Mouse (Mus musculus): ENCODE results near the gene Prss56.

Prss56 gene

DNA sequence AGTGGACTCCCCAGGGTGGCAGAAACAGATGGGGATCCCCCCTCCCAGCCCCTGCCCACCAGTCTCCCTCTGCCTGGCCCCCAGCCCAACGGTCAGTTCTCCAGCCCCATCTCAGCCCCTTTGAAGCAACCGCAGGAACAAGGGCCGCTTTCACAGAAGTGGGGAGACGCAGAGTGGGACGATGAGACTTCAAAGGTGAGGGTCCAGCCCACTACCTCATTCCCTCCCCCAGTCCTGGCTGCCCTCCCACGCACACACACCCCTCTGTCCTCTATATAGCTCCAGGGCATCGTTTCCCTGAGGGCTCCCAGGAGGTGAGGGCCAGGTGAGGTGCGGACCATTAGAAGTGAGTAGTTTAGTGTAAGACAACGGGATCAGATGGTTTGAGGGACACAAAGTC, at the start of gene Prss56:
Gene Prss56, plus strand, starts transcription at position 301 of the 400 bp plus-strand sequence.
- no peak for DNase-seq

DNA sequence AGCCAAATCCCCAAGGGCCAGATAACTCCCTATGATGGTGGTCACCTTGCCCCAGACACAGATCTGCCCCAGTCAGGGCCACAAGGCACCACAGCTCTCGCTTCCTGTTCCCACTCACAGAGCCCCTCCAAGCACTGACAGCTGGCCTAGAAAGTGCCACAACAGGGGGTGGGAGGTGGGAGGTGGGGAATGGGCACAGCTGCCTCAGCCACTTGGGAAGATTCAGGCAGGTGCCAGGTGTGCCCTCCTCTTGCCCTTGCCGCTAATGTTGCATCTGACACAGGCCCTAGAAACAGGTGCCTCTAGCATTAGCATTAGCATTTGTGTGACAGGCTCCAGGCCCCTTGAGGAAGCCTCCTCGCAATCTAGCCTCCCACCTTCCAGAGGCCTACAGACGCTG, 41.6 kb upstream of the Prss56 start:
- DNase-seq, result no peak

DNA sequence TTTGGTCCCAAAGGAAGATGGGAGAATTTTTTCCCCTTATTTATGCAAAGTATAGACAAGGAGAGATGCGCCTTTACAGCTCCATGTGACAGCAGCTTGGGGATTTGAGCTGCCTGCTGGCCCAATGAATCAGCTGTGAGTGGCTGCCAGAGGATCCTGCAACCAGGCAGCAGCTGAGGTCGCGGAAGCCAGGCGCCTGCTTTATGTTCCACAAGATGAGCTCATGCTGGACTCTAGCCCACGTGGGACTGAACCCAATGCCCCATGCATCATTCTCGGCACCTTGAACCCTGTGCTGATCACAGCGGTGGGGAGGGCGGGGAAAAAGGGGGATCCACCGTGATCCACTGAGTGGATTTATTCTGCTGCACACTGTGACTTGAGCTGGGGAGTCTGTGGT, 40.7 kb upstream of the Prss56 start:
- no peak for DNase-seq

DNA sequence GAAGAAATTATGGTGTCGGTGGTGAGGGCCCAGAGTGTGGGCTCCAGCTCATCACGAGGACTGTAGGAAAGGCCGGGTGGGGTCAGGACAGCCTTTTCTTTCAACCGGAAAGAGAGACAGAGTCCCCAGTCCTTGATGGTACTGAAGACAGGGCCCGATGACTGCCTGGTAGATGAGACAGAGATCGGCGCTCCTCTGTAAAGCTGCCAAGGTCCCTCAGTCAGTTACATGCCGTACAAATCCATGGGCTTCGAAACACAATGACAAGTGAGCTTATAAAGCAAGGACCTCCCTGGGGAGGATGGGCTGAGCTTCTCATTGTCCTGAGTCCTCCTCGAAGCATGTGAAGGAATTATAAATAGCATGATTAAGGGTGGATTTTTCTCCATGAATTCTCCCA, 40.0 kb upstream of the Prss56 start:
- no peak for DNase-seq

DNA sequence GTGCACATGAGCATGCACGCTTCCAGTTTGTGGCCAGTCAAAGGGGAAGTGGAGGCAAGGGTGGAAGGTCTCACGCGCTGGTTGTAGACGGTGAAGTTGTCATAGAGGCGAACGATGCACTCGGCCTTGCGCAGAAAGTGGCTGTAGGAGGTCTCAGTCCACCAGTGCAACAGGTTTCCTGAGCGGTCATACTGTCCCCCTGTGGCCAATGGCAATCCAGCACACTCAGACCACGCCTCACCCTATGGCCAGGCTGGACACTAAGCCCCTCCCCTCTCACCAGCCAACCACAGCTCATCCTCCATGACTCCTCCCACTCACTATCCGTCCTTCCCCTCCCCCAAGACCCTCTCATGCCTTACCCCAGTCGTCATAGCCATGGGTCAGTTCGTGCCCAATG, 33.7 kb upstream of the Prss56 start:
- no peak for DNase-seq

DNA sequence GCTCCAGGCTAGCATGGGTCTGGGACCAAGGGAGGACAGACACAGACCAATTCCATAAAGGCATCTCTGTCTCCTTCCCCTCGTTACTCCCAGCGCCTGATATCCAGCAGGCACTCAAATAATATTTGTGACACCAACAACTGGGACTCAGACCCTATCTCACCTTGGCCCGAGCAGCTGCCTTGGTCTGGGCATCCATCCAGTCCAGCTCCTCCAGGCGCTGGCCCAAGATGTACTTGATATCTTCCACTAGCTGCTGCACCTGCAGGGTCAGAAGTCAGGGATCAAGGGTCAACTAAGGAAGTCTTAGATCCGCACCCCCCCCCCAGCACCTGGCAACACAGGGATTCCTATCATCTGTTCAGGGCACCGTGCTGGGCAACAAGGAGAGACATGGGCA, 31.8 kb upstream of the Prss56 start:
- no peak for DNase-seq

DNA sequence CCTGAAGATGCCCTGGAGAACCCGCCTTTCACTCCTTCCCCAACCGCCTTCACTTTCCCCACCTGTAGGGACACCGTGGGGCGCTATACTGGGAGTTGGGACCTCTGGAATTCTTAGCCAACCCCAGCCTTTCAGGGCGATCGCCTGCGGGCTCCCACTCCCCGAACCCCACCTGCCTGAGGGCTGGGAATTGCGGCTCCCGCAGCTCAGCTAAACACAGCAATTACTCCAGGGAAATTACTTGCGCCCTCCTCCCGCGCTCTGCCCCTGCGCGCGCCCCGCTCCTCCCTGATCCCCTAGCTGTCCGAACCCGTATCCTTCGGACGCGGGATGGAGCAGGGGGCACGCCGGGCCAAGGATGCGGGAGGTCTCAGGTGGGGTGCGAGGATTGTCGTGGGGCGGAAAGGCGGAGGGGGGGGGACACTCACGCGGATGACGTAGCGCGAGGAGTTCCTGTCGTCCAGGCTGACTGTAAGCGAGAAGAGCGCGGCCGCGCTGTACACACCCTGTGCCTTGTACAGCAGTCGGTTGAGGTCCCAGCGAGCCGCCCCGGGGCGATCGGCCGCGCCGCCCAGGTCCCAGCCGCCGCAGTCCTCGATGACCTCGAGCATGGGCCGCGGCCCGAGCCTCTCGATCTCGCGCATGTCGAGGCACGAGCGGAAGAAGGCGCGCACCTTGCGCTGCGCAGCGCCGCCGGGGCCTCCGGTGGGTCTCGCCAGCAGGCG, 29.2 kb upstream of the Prss56 start:
- no peak for DNase-seq

DNA sequence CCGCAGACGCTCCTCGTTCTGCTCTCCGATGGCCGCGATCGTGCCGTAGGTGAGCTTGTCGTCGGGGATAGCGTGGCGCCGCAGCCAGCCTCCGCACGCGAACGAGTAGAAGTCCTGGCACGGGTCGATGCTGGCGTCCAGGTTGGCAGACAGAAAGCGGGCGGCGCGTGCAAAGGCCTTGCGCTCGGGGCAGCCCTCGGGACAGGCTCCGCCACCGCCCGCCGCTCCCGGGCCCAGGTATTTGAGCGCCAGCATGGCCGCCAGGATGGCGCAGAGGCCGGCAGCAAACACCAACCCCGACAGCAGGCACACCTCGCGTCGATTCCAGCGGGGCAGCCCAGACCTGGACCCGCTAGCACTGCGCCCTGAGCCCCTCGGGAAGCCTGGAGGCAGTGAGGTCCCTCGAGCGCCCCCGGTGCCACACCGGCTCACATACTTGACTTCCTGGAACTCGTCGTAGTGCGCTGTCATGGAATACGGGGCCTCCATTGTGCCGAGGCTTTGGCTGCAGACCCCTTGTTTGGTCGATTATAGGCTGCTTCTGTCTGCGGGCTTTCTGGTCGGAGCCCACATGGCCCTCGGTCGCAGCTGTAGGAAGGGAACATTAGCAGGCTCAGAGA, 28.5 kb upstream of the Prss56 start:
- no peak for DNase-seq

DNA sequence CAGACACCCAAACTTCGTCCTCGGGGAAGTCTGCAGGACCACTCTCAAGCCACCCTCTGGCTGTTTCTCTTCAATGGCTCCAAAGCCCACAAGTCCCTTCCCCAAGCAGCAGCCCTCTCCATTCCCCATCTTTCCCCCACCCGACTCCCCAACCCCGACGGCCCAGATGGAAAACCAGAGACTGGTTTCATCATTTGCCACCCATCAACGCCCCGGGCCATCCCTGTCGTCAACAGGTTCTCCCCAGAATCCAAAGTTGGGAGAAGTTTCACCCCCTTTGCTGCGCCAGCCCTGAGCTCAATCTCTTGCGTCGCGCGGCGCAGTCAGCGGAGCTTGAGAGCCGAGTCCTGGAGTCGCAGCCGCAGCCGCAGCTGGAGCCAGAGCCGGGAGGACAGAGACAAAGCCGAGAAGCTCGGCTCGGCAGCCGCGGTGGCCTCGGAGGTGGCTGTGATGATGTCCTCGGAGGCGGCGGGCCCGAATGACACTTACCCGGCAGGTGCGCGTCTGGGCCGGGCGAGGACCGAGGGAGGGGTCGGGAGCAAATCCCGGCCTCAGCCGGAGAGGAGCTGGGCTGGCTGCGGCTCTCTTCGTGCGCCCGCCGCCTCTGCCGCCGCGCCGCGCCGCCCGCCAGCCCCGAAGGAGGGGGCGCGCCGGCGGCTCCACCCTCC, 27.4 kb upstream of the Prss56 start:
- DNase-seq, result no peak

DNA sequence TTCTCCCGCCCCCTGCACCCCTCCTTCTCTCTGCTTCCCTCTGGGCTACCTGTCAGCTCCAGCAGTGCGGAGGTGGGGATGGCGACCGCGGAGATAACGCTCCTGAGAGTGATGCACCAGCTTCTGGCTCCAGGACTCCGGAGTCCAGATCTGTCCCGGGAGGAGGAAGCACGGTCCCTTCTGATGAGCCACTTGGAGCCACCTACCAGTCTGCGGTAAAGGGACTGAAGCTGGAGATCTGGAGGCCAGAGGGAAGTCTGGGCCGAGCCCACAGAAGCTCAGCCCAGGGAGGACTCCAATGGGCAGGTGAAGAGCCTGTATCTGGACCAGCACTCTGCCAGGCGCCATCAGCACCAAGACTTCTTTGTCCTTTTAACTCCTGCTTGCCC, 26.9 kb upstream of the Prss56 start, which contains the start of gene Ecel1:
Gene Ecel1, minus strand, starts transcription at position 323 of the 389 bp plus-strand sequence.
- DNase-seq, result no peak

DNA sequence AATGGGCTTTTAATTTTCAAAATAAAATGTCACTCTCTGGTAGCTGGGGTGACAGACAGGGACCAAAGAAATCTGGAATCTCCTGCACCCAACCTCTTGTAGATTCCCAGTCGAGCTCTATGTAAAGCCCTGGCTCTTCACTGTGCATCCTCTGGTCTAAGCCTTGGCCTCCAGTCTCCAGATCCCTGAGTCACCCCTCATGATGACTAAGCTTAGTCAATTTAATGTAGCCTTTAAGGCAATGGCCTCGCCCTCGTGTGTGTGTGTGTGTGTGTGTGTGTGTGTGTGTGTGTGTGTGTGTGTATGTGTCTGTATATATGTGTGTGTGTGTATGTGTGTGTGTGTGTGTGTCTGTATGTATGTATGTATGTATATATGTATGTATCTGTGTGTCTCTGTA, 23.7 kb upstream of the Prss56 start:
- no peak for DNase-seq

DNA sequence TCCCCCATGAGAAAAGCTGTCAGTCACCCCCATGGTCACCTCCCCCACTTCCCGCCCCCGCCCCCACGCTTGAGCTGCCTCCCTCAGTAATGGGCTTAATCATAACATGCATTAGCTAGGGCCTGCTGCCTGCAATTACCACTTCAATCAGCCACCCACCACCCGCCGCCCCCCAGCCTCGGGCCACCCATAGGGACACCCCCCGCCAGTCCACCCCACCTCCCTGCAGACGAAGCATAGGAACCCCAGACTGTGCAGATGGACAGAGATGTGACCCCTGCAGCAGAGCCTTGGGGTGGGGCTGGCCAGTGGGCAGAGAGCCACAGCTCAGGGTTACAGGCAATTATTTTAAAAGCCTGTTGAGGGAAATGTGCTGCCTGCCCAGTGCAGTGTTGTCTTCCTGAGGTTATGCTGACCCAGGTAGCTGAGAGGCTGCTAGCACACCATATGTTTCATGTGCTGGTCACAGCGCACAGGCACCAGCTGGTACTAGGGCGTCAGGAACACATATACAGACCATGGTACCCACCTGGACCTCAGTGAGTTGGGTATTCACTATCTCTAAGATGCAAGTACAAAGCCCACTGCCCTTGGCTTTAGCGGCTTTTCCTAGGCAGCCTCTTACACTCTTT, 18.8 kb upstream of the Prss56 start:
- DNase-seq, result no peak

DNA sequence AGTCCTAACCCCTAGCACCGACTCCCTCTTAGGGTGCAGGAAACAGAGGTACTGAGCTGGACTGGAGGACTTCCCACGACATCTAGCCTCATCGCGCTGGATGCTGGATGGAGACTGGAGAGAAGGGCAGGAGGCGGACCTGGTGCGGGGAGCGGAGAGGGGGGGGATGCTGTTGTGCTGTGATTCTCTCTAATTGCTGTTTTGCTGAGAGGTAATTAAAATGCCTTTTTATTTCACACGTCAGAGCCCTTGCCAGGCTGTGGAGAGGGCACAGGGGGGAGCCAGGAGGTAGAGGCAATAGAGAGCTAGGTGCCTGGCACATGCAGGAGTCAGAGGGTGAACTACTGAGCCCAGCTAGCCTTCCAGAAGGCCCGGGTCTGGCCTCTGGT, 18.3 kb upstream of the Prss56 start:
- no peak for DNase-seq

DNA sequence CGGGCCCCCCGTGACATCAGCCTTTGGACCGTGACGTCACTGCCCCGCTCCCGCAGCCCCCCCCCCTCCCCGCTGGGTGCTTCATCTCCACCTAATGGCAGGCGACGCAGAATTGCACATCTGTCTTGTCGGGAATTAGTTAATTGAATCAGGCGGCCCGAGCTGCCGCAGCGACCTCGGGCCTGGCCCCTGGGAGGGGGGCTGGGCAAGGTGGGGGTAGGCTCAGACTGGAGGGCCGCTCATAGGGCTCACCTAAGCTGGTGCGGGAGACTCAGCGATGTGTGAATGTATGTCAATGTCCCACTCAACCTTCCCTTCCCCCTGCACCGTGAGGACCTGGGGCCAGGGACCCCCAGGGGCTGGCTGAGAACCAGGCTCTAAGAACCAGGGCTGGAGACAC, 12.7 kb upstream of the Prss56 start:
- DNase-seq, result no peak

DNA sequence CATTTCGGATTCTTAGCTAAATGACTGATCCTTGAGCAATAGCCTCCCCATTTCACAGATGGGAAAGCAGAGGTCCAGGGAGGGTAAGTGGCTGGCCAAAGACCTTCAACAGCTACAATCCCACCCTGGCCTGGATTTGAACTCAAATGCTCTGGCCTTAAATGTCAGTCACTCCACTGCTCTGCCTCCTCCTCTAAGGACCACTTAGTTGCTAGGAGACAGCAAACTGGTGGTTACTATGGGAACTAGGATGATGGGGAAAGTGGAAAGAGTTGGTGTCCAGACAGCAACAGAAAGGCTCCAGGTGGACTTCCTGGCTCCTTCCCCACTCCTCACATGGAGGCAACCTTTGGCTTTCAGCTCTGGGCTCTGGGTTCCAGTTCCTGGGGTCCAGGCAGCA, 11.8 kb upstream of the Prss56 start:
- no peak for DNase-seq

DNA sequence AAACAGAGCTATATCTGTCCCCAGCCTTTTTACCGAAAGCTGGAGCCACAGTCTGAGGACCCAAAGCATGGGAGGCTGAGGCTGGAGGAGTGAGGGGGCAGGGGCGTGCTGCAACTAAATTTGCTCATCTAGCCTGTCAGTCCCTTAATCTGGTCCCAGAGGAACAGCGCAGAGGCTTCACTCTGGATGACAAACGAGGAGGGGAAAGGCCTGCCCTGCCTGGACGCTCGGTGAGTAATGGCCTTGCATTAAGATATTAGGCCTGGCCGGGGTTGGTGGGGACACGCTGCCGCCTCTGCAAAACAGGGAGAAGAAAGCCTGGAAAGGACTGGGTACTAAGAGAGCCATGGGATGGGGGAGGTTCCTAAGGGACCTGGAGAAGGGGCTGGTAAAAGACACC, 10.8 kb upstream of the Prss56 start:
- DNase-seq, result no peak

DNA sequence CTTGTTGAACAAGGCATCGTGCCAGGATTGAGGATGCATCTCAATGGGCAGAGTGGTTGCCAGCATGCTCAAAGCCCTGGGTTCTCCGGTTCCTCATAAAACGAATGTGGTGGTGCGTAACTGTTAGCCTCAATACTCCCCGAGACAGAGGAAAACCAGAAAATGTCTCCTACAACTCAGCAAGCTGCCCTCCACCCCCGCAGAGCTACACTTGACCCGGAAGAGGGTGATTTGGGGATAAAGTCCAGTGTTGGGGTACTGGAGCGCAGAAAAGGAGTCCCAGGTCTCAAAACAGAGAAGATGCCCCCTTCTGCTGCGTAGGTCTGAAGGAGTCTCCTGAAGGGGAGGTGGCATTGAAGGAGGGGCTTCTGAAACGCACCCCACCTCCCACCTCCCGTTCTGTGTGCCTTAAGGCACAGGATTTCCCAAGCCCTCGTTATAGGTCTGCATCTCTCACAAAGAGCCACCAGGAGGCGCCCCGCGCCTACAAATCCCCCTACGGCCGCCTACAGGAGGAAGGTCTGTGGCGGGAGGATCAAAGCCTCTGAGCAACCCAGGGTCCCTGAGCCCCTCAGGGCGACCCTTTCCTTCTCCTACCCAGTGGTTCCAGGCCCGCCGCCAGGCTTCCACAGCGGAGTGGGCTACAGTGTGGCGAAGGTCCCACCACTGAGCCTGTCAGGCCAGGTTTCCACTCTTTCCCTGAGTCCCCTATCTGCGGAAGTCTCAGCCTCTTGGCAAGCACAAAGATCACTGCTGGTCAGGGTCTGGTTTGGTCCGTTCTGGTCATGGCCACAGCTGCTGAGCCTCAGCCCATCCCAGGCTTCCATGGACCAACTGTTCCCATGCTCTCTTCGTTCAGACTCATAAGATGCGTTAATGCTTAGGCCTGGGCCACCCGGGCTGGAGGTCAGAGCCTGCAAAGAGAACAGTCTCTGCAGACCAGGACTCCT, 8.8 kb upstream of the Prss56 start:
- DNase-seq, result peak; percentile 52 to 55

DNA sequence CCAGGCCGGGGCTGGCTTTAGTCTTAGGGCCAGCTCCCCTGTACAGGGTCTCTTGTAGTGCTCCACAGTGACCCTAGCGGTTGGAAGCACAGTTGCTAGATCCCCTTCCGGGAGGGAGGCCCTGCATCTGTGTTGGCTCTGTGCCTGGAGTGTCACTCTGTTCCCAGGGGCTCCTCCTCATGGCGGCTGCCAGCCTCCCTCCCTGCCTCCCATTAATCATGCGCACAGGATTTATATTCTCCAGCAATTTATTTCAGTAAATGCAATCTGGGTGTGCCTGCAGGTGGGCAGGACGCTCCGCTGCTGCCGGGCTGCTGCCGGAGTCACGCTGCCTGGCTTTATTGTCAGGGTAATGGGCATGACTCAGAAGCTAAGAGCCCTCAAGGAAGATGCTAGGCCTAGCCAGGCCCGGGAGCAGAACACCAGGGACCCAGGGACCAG, 7.2 kb upstream of the Prss56 start:
- DNase-seq, result peak in 1 of 2 experiments; percentile 17

DNA sequence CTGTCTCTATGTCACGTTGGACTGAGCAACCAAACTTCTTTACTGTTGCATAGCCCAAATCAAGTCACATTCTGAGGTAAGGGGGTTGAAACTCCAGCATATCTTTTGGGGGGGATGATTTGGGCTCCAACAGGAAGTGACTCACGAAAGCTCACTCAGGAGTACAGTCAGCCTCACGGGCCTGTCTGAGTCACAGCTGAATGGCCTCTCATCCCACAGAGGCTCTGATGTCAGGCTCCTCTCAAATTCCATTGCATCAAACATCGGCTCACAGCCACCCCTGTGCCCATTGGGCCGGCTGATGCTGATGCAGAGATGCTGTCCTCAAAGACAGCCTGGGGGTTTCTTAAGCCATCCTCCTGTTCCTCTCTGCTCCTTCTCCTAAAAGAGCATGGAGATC, 2.2 kb upstream of the Prss56 start:
- DNase-seq, result no peak

DNA sequence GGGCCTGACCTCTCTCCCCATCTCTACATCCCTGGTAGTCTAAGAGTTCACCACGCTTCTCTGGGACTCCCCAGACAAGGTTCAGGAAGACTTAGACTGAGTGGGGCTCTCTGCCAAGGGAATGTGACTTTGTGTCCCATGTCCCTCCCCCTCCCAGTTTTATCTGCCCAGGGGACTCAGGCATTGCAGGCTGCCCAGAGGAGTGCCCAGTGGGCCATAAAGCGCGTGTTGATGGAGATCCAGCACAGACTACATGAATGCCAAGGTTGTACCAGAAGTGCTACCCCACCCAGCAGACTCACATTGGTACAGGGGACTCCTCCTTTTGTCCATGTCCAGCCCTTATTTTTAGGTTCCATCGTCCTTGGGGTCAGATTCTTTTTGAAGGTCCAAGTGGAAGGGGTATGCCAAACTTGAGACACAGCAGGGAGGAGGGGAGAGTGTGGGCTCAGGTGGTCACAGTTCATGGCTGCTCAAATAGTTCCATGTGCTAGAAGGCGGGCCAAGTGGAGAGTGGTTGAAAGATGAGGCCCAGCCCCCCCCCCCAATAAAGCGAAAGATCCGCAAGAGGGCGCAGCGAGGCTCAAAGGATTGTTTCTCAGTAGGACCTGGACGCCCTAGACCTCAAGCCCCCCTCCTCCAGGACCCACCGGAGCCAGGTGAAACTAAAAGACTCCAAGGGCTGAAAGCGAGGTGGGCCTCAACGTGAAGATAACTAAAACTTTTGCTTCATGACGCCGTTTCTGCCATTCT, 1.1 kb downstream of the Prss56 start:
- no peak for DNase-seq

DNA sequence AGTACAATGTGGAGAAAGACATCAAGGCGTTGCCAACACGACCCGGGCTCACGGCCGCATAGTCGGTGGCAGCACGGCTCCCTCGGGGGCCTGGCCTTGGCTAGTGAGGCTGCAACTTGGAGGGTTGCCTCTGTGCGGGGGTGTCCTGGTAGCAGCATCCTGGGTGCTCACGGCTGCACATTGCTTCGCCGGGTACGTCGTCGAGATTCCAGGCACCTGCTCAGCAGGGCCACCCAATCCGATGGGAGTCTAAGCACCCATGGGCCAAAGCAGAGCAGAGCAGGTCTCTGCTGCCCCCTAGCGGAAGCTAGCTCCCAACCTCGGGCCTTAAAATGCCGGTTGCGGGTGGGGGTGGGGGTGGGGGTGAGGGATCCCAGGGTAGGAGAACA, 1.6 kb downstream of the Prss56 start:
- peak; percentile 59 to 69 for DNase-seq

DNA sequence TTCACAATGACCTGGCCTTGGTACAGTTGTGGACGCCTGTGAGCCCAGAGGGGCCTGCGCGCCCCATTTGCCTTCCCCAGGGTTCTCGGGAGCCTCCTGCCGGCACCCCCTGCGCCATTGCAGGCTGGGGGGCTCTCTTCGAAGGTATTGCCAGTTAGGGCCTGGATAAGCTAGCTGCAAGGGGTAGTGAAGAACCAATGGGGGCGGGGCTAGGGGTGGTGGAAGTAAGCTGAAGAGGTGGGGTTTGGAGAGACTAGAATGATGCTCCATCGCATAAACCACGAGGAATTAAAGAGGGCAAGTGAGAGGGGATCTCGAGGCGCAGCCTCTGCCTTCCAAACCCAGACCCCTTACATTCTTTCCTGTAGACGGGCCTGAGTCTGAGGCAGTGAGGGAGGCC, 2.4 kb downstream of the Prss56 start:
- DNase-seq, result no peak

Data from lung, adult 18-20 months (tissue).